Mouse (Mus musculus) CD4-positive naive resting alpha-beta T cell, adult 76 days (primary cell): Measurements from ENCODE around the gene Tex13c1. TPM values are rescaled to one million over a fixed set of nuclear protein-coding genes. Genes with fewer than 3 reads are reported as not detected.

Experiments
- total RNA-seq: library from RNA; stranded (reverse); gene quantifications from one replicate; pipeline ENCODE4 v1.2.4, GENCODE M21; 2023

Tex13c1 gene
- not detected for total RNA-seq

GRCm38 (mm10) chrX:43590860-43591259 is at the start of gene Tex13c1:
Gene Tex13c1, plus strand, starts transcription at chrX:43591160.

Other genes starting within 250 kb of the Tex13c1 start
- not detected for gene Tenm1, start 162.0 kb upstream of the Tex13c1 start, total RNA-seq